Comparison of ENCODE assay signal across 34 mouse cellular contexts in the genomic region with DNA sequence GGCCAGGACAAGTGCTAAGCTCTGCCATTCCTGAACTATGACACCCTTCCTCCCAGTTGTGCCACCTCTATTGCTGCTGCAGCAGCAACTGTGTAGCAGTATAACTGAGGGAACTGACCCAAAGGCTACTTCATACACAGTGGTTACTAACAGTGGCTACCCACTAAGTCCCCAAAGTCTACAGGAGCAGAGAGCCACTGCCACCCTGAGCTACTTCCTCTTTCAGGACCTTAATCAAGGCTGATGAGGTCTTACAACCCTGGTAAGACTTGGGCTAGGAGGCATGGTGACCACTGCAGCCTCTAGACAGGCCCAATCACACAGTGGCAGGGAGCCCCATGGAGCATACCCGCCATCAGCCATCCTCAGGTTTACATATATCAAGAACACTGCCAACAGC. TPM values are rescaled to one million over a fixed set of nuclear protein-coding genes. Genes with fewer than 3 reads are reported as not detected.
"Had no signal": no experiment of that assay in that cellular context is flagged by ENCODE, and none has a peak within 500 bp of the region (broad histone marks: within the 10 kb centered on the region; RNA-seq: fewer than 3 reads in every experiment).

No protein-coding gene starts in this region.

- H3K36me3 ChIP-seq: liver, embryonic 13.5 days; midbrain, embryonic 10.5 days; midbrain, embryonic 13.5 days; neural tube, embryonic 15.5 days had no signal

- ATAC-seq: midbrain, embryonic 13.5 days; midbrain, embryonic 16.5 days had no signal

- DNase-seq: kidney, adult 18-20 months; kidney, adult 9 months; kidney, postnatal 25 days; layer of hippocampus, adult 9-11 months; liver, embryonic 13.5 days; lung, adult 2 months; lung, postnatal 14 days; lung, postnatal 4 days; right cerebral cortex, adult 18-20 months; right cerebral cortex, postnatal 14 days; right cerebral cortex, postnatal 4 days; thymus, adult 2 months; thymus, postnatal 25 days had no signal

- H3K9ac ChIP-seq: liver, embryonic 13.5 days; midbrain, embryonic 13.5 days; neural tube, embryonic 15.5 days had no signal

- H3K4me3 ChIP-seq: layer of hippocampus, adult 2 months; left cerebral cortex, adult 2 months; liver, embryonic 13.5 days; megakaryocyte, embryonic 14.5 days; midbrain, embryonic 10.5 days; midbrain, embryonic 13.5 days; myocyte; neural tube, embryonic 15.5 days had no signal

- H3K4me1 ChIP-seq: liver, embryonic 13.5 days had no signal

- H3K27me3 ChIP-seq: liver, embryonic 13.5 days; midbrain, embryonic 13.5 days; neural tube, embryonic 15.5 days had no signal

- H3K27ac ChIP-seq: kidney, postnatal 0 days; layer of hippocampus, adult 2 months; left cerebral cortex, adult 2 months; liver, embryonic 13.5 days; midbrain, embryonic 10.5 days; midbrain, embryonic 13.5 days; stomach, postnatal 0 days had no signal

- H3K9me3 ChIP-seq: liver, embryonic 13.5 days; megakaryocyte, embryonic 14.5 days; midbrain, embryonic 10.5 days; midbrain, embryonic 13.5 days; neural tube, embryonic 15.5 days had no signal

RNA-seq across cellular contexts. Expression of a gene that starts 15.6 kb away (rescaled TPM):
- total RNA-seq: layer of hippocampus, adult 2 months; layer of hippocampus, postnatal 25 days; left cerebral cortex, adult 2 months; left cerebral cortex, postnatal 14 days; liver, adult 2 months; monocyte, adult 5-6 weeks had no signal
- polyA plus RNA-seq: kidney, postnatal 0 days; large intestine, adult 2 months; limb, embryonic 11.5 days; limb, embryonic 14.5 days; liver, adult 2 months; liver, embryonic 13.5 days; liver, embryonic 16.5 days; lung, adult 2 months; lung, embryonic 16.5 days; midbrain, embryonic 10.5 days; midbrain, embryonic 16.5 days; myocyte; neural tube, embryonic 11.5 days; neural tube, embryonic 15.5 days; stomach, embryonic 14.5 days; stomach, postnatal 0 days had no signal

RNA-seq across cellular contexts. Expression of a gene that starts 56.1 kb away (rescaled TPM):
- total RNA-seq: layer of hippocampus, adult 2 months; left cerebral cortex, adult 2 months; left cerebral cortex, postnatal 14 days; liver, adult 2 months; monocyte, adult 5-6 weeks had no signal
- polyA plus RNA-seq: large intestine, adult 2 months; liver, adult 2 months; liver, embryonic 16.5 days; midbrain, embryonic 13.5 days; midbrain, embryonic 16.5 days; stomach, embryonic 14.5 days; thymus, adult 2 months had no signal
